ENCODE assay signal across 19 mouse cellular contexts in the genomic region with DNA sequence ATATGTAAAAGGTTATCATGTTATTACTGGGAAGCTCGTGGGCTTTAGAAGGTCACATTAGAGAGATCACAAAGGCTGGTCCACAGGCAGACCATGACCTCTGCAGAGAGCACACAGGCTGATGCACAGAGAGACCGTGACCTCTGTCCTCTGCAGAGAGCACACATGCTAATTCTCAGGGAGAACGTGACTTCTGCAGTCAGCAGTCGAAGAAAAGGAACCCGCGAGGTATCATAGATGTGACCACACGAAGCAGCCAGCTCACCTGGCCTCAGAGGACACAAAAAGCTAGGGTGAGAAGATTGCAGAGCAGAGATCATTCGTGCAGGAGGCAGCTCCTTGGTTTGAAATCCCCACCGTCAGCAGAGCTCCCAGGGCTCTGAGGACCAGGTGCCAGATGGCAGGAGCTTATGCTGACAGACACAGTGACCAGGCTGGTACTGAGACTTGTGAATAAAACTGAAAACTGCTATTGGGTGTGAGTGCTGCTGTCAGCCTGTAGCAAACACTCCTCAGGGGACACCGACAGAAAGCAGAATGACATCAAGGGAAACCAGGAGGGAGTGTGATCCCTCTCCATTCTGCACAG. TPM values are rescaled to one million over a fixed set of nuclear protein-coding genes. Genes with fewer than 3 reads are reported as not detected.
DNase-seq lines count a peak whose midpoint lies in the region; ATAC-seq lines count a peak whose summit lies in the region.
"Had no signal": no experiment of that assay in that cellular context is flagged by ENCODE, and none has a peak within 500 bp of the region (broad histone marks: within the 10 kb centered on the region; RNA-seq: fewer than 3 reads in every experiment).

No protein-coding gene starts in this region.

- no peak overlapping the region for H3K4me2 ChIP-seq in forebrain, embryonic 14.5 days (ENCODE audit: low read length)
- H3K4me2 ChIP-seq in forebrain, embryonic 11.5 days (ENCODE audit: low read depth, low read length, severe bottlenecking) = no peak overlapping the region
- H3K4me2 ChIP-seq: heart, embryonic 12.5 days; hindbrain, embryonic 15.5 days had no signal

- intact Hi-C loops in heart, postnatal 25 days (cut with DNase I) = no loop called here

- H3K9ac ChIP-seq in forebrain, embryonic 14.5 days (ENCODE audit: low read length) = no peak overlapping the region
- no peak overlapping the region for H3K9ac ChIP-seq in forebrain, embryonic 11.5 days (ENCODE audit: low read length)
- H3K9ac ChIP-seq: heart, embryonic 12.5 days; hindbrain, embryonic 15.5 days had no signal

- no peaks in the 10 kb centered on the region for H3K36me3 ChIP-seq in forebrain, embryonic 14.5 days (ENCODE audit: control insufficient read depth, insufficient read depth, low read length)
- no peaks in the 10 kb centered on the region for H3K36me3 ChIP-seq in forebrain, embryonic 11.5 days (ENCODE audit: control insufficient read depth, insufficient read depth, low read length)
- no peaks in the 10 kb centered on the region for H3K36me3 ChIP-seq in heart, embryonic 10.5 days
- H3K36me3 ChIP-seq: embryonic facial prominence, embryonic 10.5 days; heart, embryonic 12.5 days; hindbrain, embryonic 15.5 days had no signal

- no peaks in the 10 kb centered on the region for H3K27me3 ChIP-seq in forebrain, embryonic 14.5 days (replicated peaks; ENCODE audit: control insufficient read depth, insufficient read depth, low read length)
- H3K27me3 ChIP-seq in forebrain, embryonic 11.5 days (ENCODE audit: control insufficient read depth, insufficient read depth, low read length) = no peaks in the 10 kb centered on the region
- H3K27me3 ChIP-seq in heart, embryonic 10.5 days (ENCODE audit: insufficient read depth, poor library complexity, severe bottlenecking) = peaks cover 3% of the 10 kb centered on the region; the same call in 1 of the 2 replicates
- H3K27me3 ChIP-seq: heart, embryonic 12.5 days; hindbrain, embryonic 15.5 days had no signal

- DNase-seq in forebrain, embryonic 14.5 days (ENCODE audit: low spot score) = peak; percentile 36
- no peak for DNase-seq in forebrain, embryonic 11.5 days (ENCODE audit: low spot score)
- DNase-seq in heart, embryonic 10.5 days (ENCODE audit: low spot score) = peak; percentile 60
- no peak for DNase-seq in heart, postnatal 25 days (ENCODE audit: low spot score)
- peak; percentile 15 for DNase-seq in retina, adult 2 months (ENCODE audit: low read depth, low spot score)
- no peak for DNase-seq in retina, postnatal 1 day
- DNase-seq in gastrocnemius, adult 8-10 months (ENCODE audit: low spot score in 2 of 2) = no peak
- DNase-seq: adrenal gland, adult 2 months; adrenal gland, postnatal 36 days; cerebellum, adult 18-20 months; cerebellum, adult 9-11 months; gastrocnemius, postnatal 36 days; heart, adult 18-20 months; heart, postnatal 36 days; kidney, adult 9 months had no signal

- 76% methylated on average over 10 of the region's 10 CpGs for WGBS in forebrain, embryonic 14.5 days
- WGBS in forebrain, embryonic 11.5 days = 76% methylated on average over 10 of the region's 10 CpGs
- WGBS in heart, embryonic 10.5 days = 74% methylated on average over 10 of the region's 10 CpGs

- H3K27ac ChIP-seq in forebrain, embryonic 14.5 days (ENCODE audit: low read depth, low read length) = no peak overlapping the region
- H3K27ac ChIP-seq in forebrain, embryonic 11.5 days (ENCODE audit: low read depth, low read length) = no peak overlapping the region
- no peak overlapping the region for H3K27ac ChIP-seq in heart, embryonic 10.5 days
- H3K27ac ChIP-seq: embryonic facial prominence, embryonic 10.5 days; hindbrain, embryonic 15.5 days had no signal

- no peak; the same call in 1 of the 2 replicates for ATAC-seq in forebrain, embryonic 14.5 days
- no peak for ATAC-seq in forebrain, embryonic 11.5 days (replicated peaks; ENCODE audit: low FRiP score)
- ATAC-seq: intestine, postnatal 0 days had no signal

- no peak overlapping the region for H3K4me3 ChIP-seq in forebrain, embryonic 14.5 days (ENCODE audit: low read depth, low read length)
- H3K4me3 ChIP-seq in forebrain, embryonic 11.5 days (ENCODE audit: low read depth, low read length) = no peak overlapping the region
- no peak overlapping the region for H3K4me3 ChIP-seq in heart, embryonic 10.5 days
- H3K4me3 ChIP-seq: embryonic facial prominence, embryonic 10.5 days; heart, embryonic 12.5 days; hindbrain, embryonic 15.5 days had no signal

- no peaks in the 10 kb centered on the region for H3K4me1 ChIP-seq in forebrain, embryonic 14.5 days (ENCODE audit: control insufficient read depth, insufficient read depth, low read length)
- no peaks in the 10 kb centered on the region for H3K4me1 ChIP-seq in forebrain, embryonic 11.5 days (replicated peaks; ENCODE audit: control insufficient read depth, insufficient read depth, low read length)
- no peaks in the 10 kb centered on the region for H3K4me1 ChIP-seq in heart, embryonic 10.5 days
- H3K4me1 ChIP-seq: embryonic facial prominence, embryonic 10.5 days; heart, embryonic 12.5 days; hindbrain, embryonic 15.5 days had no signal

- H3K9me3 ChIP-seq in forebrain, embryonic 14.5 days (replicated peaks; ENCODE audit: control insufficient read depth, low read length) = no peaks in the 10 kb centered on the region
- H3K9me3 ChIP-seq in forebrain, embryonic 11.5 days (ENCODE audit: control insufficient read depth, low read length) = no peaks in the 10 kb centered on the region
- no peaks in the 10 kb centered on the region for H3K9me3 ChIP-seq in heart, embryonic 10.5 days
- H3K9me3 ChIP-seq: embryonic facial prominence, embryonic 10.5 days; heart, embryonic 12.5 days; hindbrain, embryonic 15.5 days had no signal

RNA-seq across cellular contexts. Expression of gene Tagap, which starts 29.7 kb away (rescaled TPM):
- 0.22 and 0.75 TPM in 2 replicates for polyA plus RNA-seq in forebrain, embryonic 14.5 days (2014; fragmentation: Nextera tagmentation; extraction: Ambion mirVana)
- polyA plus RNA-seq in forebrain, embryonic 11.5 days (2014; fragmentation: Nextera tagmentation; extraction: Ambion mirVana) = 0.47 TPM in 1 of 2 replicates, not detected in the other
- 0.11 and 0.35 TPM in 2 replicates for polyA plus RNA-seq in heart, embryonic 10.5 days (2016; fragmentation: Nextera tagmentation; extraction: Ambion mirVana)
- total RNA-seq in heart, postnatal 25 days (2021) = 1 to 10 TPM; 1.8 to 2.6 TPM
- 1 to 10 TPM; 1.9 to 2.4 (median 2.1) TPM for total RNA-seq in gastrocnemius, adult 8-10 months (2022)

RNA-seq across cellular contexts. Expression of gene Rsph3a, which starts 49.3 kb away (rescaled TPM):
- polyA plus RNA-seq in forebrain, embryonic 14.5 days (2014; fragmentation: Nextera tagmentation; extraction: Ambion mirVana) = 73.8 and 87.7 TPM in 2 replicates
- polyA plus RNA-seq in forebrain, embryonic 11.5 days (2014; fragmentation: Nextera tagmentation; extraction: Ambion mirVana) = 61.0 and 69.4 TPM in 2 replicates
- 47.9 and 56.7 TPM in 2 replicates for polyA plus RNA-seq in heart, embryonic 10.5 days (2016; fragmentation: Nextera tagmentation; extraction: Ambion mirVana)
- total RNA-seq in heart, postnatal 25 days (2021) = 10 to 100 TPM; 27.5 to 39.6 TPM
- total RNA-seq in gastrocnemius, adult 8-10 months (2022) = 10 to 100 TPM; 21.7 to 25.6 (median 23.4) TPM

Comparison
In these comparisons a context has a peak if more than half of its experiments do, and no peak if none do; other contexts are left out.
1. DNase-seq: peak in forebrain, embryonic 14.5 days (single experiment), heart, embryonic 10.5 days (single experiment) and retina, adult 2 months (single experiment); none in forebrain, embryonic 11.5 days (single experiment), heart, postnatal 25 days (single experiment), retina, postnatal 1 day (single experiment) and gastrocnemius, adult 8-10 months (0 of 2).